Mouse (Mus musculus): Measurements from ENCODE around the gene Frmpd2. TPM values are rescaled to one million over a fixed set of nuclear protein-coding genes. Genes with fewer than 3 reads are reported as not detected.

Gene Frmpd2
- polyA plus RNA-seq, 1 experiment from 2014 or later = not detected

- Histone ChIP-seq H3K27ac (ENCODE audit: low read depth, low read length) (no peak overlapping the region), H3K9ac (ENCODE audit: low read depth, low read length) (no peak overlapping the region), H3K4me3 (ENCODE audit: low read length) (no peak overlapping the region), H3K9me3 (ENCODE audit: control insufficient read depth, low read length) (no peaks in the 10 kb centered on the region), H3K27me3 (ENCODE audit: control insufficient read depth, insufficient read depth, low read length) (no peaks in the 10 kb centered on the region), H3K4me1 (ENCODE audit: control insufficient read depth, insufficient read depth, low read length) (0 out of 2 replicates have a peak, but pooled peaks cover 3% of the 10 kb centered on the region), H3K4me2 (replicated peaks; ENCODE audit: low read depth, low read length) (no peak overlapping the region), H3K36me3 (ENCODE audit: control insufficient read depth, insufficient read depth, low read length) (no peaks in the 10 kb centered on the region)
- WGBS = 83% methylated on average over 2 of the region's 2 CpGs
- ATAC-seq (ENCODE audit: low FRiP score, low TSS enrichment) = no peak
Measured at GRCm38 (mm10) chr14:33449296-33449840, 22.1 kb upstream of the Frmpd2 start.

GRCm38 (mm10) chr14:33450331-33450730, 21.2 kb upstream of the Frmpd2 start:
- Histone ChIP-seq H3K27me3 (ENCODE audit: control insufficient read depth, insufficient read depth, low read length) (no peaks in the 10 kb centered on the region), H3K4me2 (replicated peaks; ENCODE audit: low read depth, low read length) (no peak overlapping the region), H3K4me3 (ENCODE audit: low read length) (no peak overlapping the region), H3K36me3 (ENCODE audit: control insufficient read depth, insufficient read depth, low read length) (no peaks in the 10 kb centered on the region), H3K4me1 (ENCODE audit: control insufficient read depth, insufficient read depth, low read length) (0 out of 2 replicates have a peak, but pooled peaks cover under 1% of the 10 kb centered on the region), H3K27ac (ENCODE audit: low read depth, low read length) (no peak overlapping the region), H3K9me3 (ENCODE audit: control insufficient read depth, low read length) (no peaks in the 10 kb centered on the region), H3K9ac (ENCODE audit: low read depth, low read length) (no peak overlapping the region)
- no peak for ATAC-seq (ENCODE audit: low FRiP score, low TSS enrichment)

DNA sequence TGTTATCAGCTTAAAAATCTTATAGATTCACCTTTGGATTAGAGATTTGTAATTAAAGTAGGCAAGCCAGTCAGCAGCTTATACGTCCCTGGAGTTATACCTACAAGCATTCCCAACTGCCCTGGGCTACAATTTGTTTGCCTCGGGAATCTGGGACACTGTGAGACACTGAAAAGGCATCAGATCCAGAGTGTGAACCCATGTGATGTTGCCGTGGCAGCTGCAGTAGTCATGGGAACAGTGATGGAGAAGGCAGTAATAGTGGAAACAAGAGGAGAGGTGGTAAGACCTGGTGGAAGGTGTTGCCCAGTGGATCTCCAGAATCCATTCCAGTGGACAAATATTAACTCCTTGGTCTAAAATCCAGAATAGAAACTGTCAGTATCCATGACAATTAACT, 7.8 kb upstream of the Frmpd2 start:
- Histone ChIP-seq H3K27me3 (ENCODE audit: control insufficient read depth, insufficient read depth, low read length) (no peaks in the 10 kb centered on the region), H3K27ac (ENCODE audit: low read depth, low read length) (no peak overlapping the region), H3K36me3 (ENCODE audit: control insufficient read depth, insufficient read depth, low read length) (no peaks in the 10 kb centered on the region), H3K4me2 (replicated peaks; ENCODE audit: low read depth, low read length) (no peak overlapping the region), H3K9ac (ENCODE audit: low read depth, low read length) (no peak overlapping the region), H3K4me3 (ENCODE audit: low read length) (no peak overlapping the region), H3K4me1 (ENCODE audit: control insufficient read depth, insufficient read depth, low read length) (no peaks in the 10 kb centered on the region), H3K9me3 (ENCODE audit: control insufficient read depth, low read length) (no peaks in the 10 kb centered on the region)
- 64% methylated on average over 3 of the region's 3 CpGs for WGBS
- ATAC-seq (ENCODE audit: low FRiP score, low TSS enrichment) = no peak

DNA sequence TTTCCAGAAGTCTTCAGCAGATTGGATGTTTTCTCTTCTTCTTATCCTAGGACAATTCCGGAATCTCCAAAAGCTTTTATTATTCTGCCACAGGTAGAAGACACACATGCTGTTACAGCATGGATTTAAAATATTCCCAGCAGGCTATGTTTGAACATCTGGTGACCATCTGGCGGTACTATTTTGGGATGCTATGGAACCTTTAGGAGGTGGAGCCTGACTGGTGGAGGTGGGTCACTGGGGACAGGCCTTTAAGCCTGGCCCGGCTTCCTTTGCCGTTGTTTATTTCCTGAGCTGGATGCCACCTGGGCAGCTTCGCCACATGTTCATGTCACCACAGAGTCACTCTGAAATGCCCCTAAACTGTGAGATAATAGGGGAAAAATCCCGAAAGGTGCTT, 3.7 kb upstream of the Frmpd2 start:
- Histone ChIP-seq H3K9me3 (ENCODE audit: control insufficient read depth, low read length) (no peaks in the 10 kb centered on the region), H3K27ac (ENCODE audit: low read depth, low read length) (no peak overlapping the region), H3K36me3 (ENCODE audit: control insufficient read depth, insufficient read depth, low read length) (no peaks in the 10 kb centered on the region), H3K4me1 (ENCODE audit: control insufficient read depth, insufficient read depth, low read length) (no peaks in the 10 kb centered on the region), H3K9ac (ENCODE audit: low read depth, low read length) (no peak overlapping the region), H3K4me2 (replicated peaks; ENCODE audit: low read depth, low read length) (no peak overlapping the region), H3K4me3 (ENCODE audit: low read length) (no peak overlapping the region), H3K27me3 (ENCODE audit: control insufficient read depth, insufficient read depth, low read length) (no peaks in the 10 kb centered on the region)
- WGBS = 76% methylated on average over 6 of the region's 6 CpGs
- no peak for ATAC-seq (ENCODE audit: low FRiP score, low TSS enrichment)

DNA sequence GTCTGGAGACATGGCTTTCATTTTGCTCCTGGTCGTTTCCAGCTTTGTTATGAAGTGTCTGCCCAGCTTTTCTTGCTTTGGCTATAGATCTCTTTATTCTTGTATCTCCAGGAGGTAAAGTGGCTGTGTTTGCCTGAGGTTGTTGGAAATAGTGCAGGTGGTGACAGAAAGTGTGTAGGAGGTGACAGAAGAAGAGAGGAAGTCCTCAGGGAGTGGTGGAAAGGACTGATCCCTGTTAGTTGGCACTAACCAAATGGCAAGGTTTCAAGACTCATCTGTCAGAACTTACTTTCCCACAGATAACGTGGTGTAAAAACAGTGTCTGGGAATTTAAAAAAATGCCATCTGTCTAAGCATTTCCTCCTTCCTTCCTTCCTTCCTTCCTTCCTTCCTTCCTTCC, 3.0 kb downstream of the Frmpd2 start:
- Histone ChIP-seq H3K9ac (ENCODE audit: low read depth, low read length) (no peak overlapping the region), H3K27ac (ENCODE audit: low read depth, low read length) (no peak overlapping the region), H3K4me3 (ENCODE audit: low read length) (no peak overlapping the region), H3K9me3 (ENCODE audit: control insufficient read depth, low read length) (no peaks in the 10 kb centered on the region), H3K4me1 (ENCODE audit: control insufficient read depth, insufficient read depth, low read length) (no peaks in the 10 kb centered on the region; the same call in 1 of the 2 replicates), H3K27me3 (ENCODE audit: control insufficient read depth, insufficient read depth, low read length) (no peaks in the 10 kb centered on the region), H3K36me3 (ENCODE audit: control insufficient read depth, insufficient read depth, low read length) (no peaks in the 10 kb centered on the region), H3K4me2 (replicated peaks; ENCODE audit: low read depth, low read length) (no peak overlapping the region)
- ATAC-seq (ENCODE audit: low FRiP score, low TSS enrichment) = no peak
- 48% methylated on average over 2 of the region's 2 CpGs for WGBS

DNA sequence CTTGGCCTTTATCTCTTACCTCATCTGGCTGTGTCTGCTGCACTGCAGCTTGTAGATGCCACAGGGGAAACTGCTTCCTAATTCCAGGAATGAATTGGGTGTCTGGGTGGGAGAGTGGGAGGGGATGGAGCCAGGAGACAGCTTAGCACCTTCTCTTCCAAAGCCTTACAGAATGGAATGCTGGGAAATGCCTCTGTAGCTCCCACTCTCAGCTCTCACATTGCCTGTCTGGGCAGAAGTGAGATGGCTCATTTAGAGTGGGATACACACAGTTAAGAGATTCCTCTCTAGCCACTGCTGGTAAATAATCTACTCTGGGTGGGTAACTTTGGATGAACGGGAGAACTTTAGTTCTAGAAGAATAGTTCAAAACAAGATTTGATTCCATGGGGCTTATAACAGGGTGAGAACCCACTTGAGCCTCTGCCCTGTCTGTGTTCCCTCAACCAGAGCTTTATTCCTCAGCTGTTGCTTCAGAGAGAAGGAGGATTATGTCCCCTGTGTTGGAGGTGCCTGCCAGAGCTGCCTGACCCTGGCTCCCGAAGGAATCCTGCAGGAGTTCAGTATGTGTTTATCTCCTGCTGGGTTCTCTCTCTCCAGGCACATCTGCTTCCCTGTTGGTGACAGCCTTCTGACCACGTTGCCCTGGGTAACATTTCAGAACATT, 4.7 kb downstream of the Frmpd2 start:
- no peaks in the 10 kb centered on the region; the same call in 1 of the 2 replicates for H3K4me1 ChIP-seq (ENCODE audit: control insufficient read depth, insufficient read depth, low read length)
- H3K27ac ChIP-seq (ENCODE audit: low read depth, low read length) = no peak overlapping the region
- whole genome bisulfite sequencing = 17% methylated on average over 3 of the region's 3 CpGs
- H3K4me3 ChIP-seq (ENCODE audit: low read length) = no peak overlapping the region
- no peak overlapping the region for H3K4me2 ChIP-seq (replicated peaks; ENCODE audit: low read depth, low read length)
- no peaks in the 10 kb centered on the region for H3K27me3 ChIP-seq (ENCODE audit: control insufficient read depth, insufficient read depth, low read length)
- H3K9ac ChIP-seq (ENCODE audit: low read depth, low read length) = no peak overlapping the region
- H3K36me3 ChIP-seq (ENCODE audit: control insufficient read depth, insufficient read depth, low read length) = no peaks in the 10 kb centered on the region
- H3K9me3 ChIP-seq (ENCODE audit: control insufficient read depth, low read length) = no peaks in the 10 kb centered on the region
- ATAC-seq (ENCODE audit: low FRiP score, low TSS enrichment) = no peak

GRCm38 (mm10) chr14:33481991-33482390, 10.5 kb downstream of the Frmpd2 start:
- H3K36me3 ChIP-seq (ENCODE audit: control insufficient read depth, insufficient read depth, low read length) = no peaks in the 10 kb centered on the region
- 32% methylated on average over 3 of the region's 3 CpGs for WGBS

DNA sequence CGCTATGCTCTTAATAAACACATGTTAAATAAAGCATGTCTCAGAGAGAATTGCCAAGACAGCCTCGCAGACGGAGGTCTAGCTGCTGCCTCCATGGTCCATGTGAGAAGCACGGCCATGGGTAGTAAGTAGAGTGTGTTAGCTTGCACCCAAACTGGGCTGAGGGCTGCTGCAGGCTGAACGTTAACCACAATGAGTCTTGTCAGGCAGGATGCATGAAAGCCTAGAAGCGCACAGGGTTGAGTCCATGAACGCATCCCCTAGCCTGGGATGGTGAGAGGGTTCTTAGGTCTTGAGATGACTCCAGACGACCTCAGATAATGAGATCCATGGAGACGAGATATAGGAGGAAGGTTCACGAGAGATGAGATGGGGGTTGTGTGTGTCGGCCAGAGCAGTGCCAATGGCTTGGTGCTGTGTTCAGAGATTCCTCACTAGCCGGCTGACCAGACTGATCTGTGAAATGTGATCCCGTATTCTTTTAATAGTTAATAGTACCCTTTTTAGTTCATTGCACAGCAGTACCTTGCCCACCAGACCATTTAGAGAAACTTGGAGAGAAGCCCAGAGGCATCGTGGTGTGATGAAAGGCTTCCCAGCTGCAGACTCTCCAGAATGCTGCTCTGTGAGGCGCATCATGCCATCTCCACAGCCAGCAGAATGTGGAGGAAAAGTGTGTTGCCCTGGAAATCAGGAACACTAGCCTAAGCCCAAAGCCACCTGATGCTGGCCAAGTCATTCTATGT, 16.5 kb downstream of the Frmpd2 start:
- Histone ChIP-seq H3K27ac (ENCODE audit: low read depth, low read length) (peak overlapping the region; percentile 44), H3K9me3 (ENCODE audit: control insufficient read depth, low read length) (no peaks in the 10 kb centered on the region), H3K9ac (ENCODE audit: low read depth, low read length) (no peak overlapping the region), H3K4me1 (ENCODE audit: control insufficient read depth, insufficient read depth, low read length) (no peaks in the 10 kb centered on the region), H3K4me2 (replicated peaks; ENCODE audit: low read depth, low read length) (no peak overlapping the region), H3K27me3 (ENCODE audit: control insufficient read depth, insufficient read depth, low read length) (no peaks in the 10 kb centered on the region), H3K36me3 (ENCODE audit: control insufficient read depth, insufficient read depth, low read length) (no peaks in the 10 kb centered on the region), H3K4me3 (ENCODE audit: low read length) (no peak overlapping the region)
- peak; percentile 82 for ATAC-seq (ENCODE audit: low FRiP score, low TSS enrichment)
- WGBS = 39% methylated on average over 15 of the region's 15 CpGs

More at GRCm38 (mm10) chr14:33481991-33482390, 10.5 kb downstream of the Frmpd2 start:
- H3K4me2 ChIP-seq (replicated peaks; ENCODE audit: low read depth, low read length) = no peak overlapping the region
- H3K4me1 ChIP-seq (ENCODE audit: control insufficient read depth, insufficient read depth, low read length) = no peaks in the 10 kb centered on the region
- no peak overlapping the region for H3K4me3 ChIP-seq (ENCODE audit: low read length)
- no peaks in the 10 kb centered on the region for H3K27me3 ChIP-seq (ENCODE audit: control insufficient read depth, insufficient read depth, low read length)
- H3K9ac ChIP-seq (ENCODE audit: low read depth, low read length) = no peak overlapping the region
- no peaks in the 10 kb centered on the region for H3K9me3 ChIP-seq (ENCODE audit: control insufficient read depth, low read length)
- ATAC-seq (ENCODE audit: low FRiP score, low TSS enrichment) = no peak
- H3K27ac ChIP-seq (ENCODE audit: low read depth, low read length) = no peak overlapping the region

DNA sequence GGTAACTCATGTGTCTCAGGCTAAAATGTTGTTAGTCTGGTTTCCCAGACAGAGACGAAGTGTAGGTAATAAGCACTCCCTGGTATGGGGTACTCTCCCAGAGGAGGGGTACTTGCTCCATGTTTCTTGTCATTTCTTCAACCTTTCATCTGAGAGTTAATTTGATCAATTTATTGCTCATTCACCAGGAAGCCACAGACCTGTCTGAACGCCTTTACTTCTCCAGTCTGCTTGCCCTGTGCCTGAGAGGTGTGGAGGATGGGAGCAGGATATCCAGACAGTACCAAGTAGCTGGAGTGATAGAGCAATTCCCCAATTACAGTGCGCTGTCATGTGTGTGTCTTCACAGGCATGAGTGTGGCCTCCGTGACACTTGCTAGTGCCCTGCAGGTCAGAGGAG, 23.7 kb downstream of the Frmpd2 start:
- Histone ChIP-seq H3K27me3 (ENCODE audit: control insufficient read depth, insufficient read depth, low read length) (no peaks in the 10 kb centered on the region), H3K4me3 (ENCODE audit: low read length) (no peak overlapping the region), H3K36me3 (ENCODE audit: control insufficient read depth, insufficient read depth, low read length) (no peaks in the 10 kb centered on the region), H3K4me1 (ENCODE audit: control insufficient read depth, insufficient read depth, low read length) (no peaks in the 10 kb centered on the region), H3K9ac (ENCODE audit: low read depth, low read length) (no peak overlapping the region), H3K9me3 (ENCODE audit: control insufficient read depth, low read length) (no peaks in the 10 kb centered on the region), H3K4me2 (replicated peaks; ENCODE audit: low read depth, low read length) (no peak overlapping the region), H3K27ac (ENCODE audit: low read depth, low read length) (no peak overlapping the region)
- no peak for ATAC-seq (ENCODE audit: low FRiP score, low TSS enrichment)
- 63% methylated on average over 4 of the region's 4 CpGs for WGBS

Measured in kidney, embryonic 14.5 days (tissue).